Mouse (Mus musculus): ENCODE measurements around the gene Pabpn1. TPM values are rescaled to one million over a fixed set of nuclear protein-coding genes. Genes with fewer than 3 reads are reported as not detected.

Gene Pabpn1
- polyA plus RNA-seq (2012; ENCODE audit: insufficient read depth, insufficient read length, low replicate concordance, missing spikeins), result not detected in 2 replicates

GRCm38 (mm10) chr14:54892200-54892599 is at the start of gene Pabpn1:
TSS of gene Pabpn1 (plus strand) at chr14:54892500.
- no peaks in the 10 kb centered on the region for H3K4me1 ChIP-seq (ENCODE audit: control insufficient read depth, insufficient read depth, low read length)
- no peak for TF ChIP-seq CTCF (IDR thresholded peaks at IDR 0.05; ENCODE audit: insufficient read depth, low read depth, low read length)
- no peak for TF ChIP-seq POLR2A (IDR thresholded peaks at IDR 0.05; ENCODE audit: insufficient read depth, low read depth, low read length)
- 87% methylated on average over 3 of the region's 3 CpGs for WGBS
- H3K4me3 ChIP-seq (ENCODE audit: insufficient read depth, low read depth, low read length), result no peak within 1 kb of the TSS
- H3K27ac ChIP-seq (ENCODE audit: insufficient read depth, low read depth, low read length), result peak within 1 kb of the TSS; percentile 87

- H3K4me3 ChIP-seq (ENCODE audit: insufficient read depth, low read depth, low read length), result no peak overlapping the region
- TF ChIP-seq POLR2A (IDR thresholded peaks at IDR 0.05; ENCODE audit: insufficient read depth, low read depth, low read length) (no peak), CTCF (IDR thresholded peaks at IDR 0.05; ENCODE audit: insufficient read depth, low read depth, low read length) (no peak)
- H3K27ac ChIP-seq (ENCODE audit: insufficient read depth, low read depth, low read length), result no peak overlapping the region
- no peaks in the 10 kb centered on the region for H3K4me1 ChIP-seq (ENCODE audit: control insufficient read depth, insufficient read depth, low read length)
- 3% methylated on average over 4 of the region's 4 CpGs for WGBS
Measured at GRCm38 (mm10) chr14:54843461-54843860, 48.8 kb upstream of the Pabpn1 start.

GRCm38 (mm10) chr14:54855726-54856125 is 36.6 kb upstream of the Pabpn1 start:
- Histone ChIP-seq H3K4me3 (ENCODE audit: insufficient read depth, low read depth, low read length) (no peak overlapping the region), H3K4me1 (ENCODE audit: control insufficient read depth, insufficient read depth, low read length) (0 out of 2 replicates have a peak, but pooled peaks cover 4% of the 10 kb centered on the region), H3K27ac (ENCODE audit: insufficient read depth, low read depth, low read length) (no peak overlapping the region)
- TF ChIP-seq CTCF (IDR thresholded peaks at IDR 0.05; ENCODE audit: insufficient read depth, low read depth, low read length), result no peak
- TF ChIP-seq POLR2A (IDR thresholded peaks at IDR 0.05; ENCODE audit: insufficient read depth, low read depth, low read length), result no peak
- WGBS, result 93% methylated on average over 3 of the region's 3 CpGs

GRCm38 (mm10) chr14:54856703-54857102 is 35.6 kb upstream of the Pabpn1 start:
- no peak for TF ChIP-seq POLR2A (IDR thresholded peaks at IDR 0.05; ENCODE audit: insufficient read depth, low read depth, low read length)
- no peak for TF ChIP-seq CTCF (IDR thresholded peaks at IDR 0.05; ENCODE audit: insufficient read depth, low read depth, low read length)
- H3K4me3 ChIP-seq (ENCODE audit: insufficient read depth, low read depth, low read length), result no peak overlapping the region
- no peak overlapping the region for H3K27ac ChIP-seq (ENCODE audit: insufficient read depth, low read depth, low read length)
- WGBS, result 83% methylated on average over 7 of the region's 7 CpGs
- H3K4me1 ChIP-seq (ENCODE audit: control insufficient read depth, insufficient read depth, low read length), result 0 out of 2 replicates have a peak, but pooled peaks cover 4% of the 10 kb centered on the region

- WGBS, result 78% methylated on average over 9 of the region's 9 CpGs
- Histone ChIP-seq H3K4me3 (ENCODE audit: insufficient read depth, low read depth, low read length) (no peak overlapping the region), H3K4me1 (ENCODE audit: control insufficient read depth, insufficient read depth, low read length) (0 out of 2 replicates have a peak, but pooled peaks cover 4% of the 10 kb centered on the region), H3K27ac (ENCODE audit: insufficient read depth, low read depth, low read length) (no peak overlapping the region)
- no peak for TF ChIP-seq CTCF (IDR thresholded peaks at IDR 0.05; ENCODE audit: insufficient read depth, low read depth, low read length)
- TF ChIP-seq POLR2A (IDR thresholded peaks at IDR 0.05; ENCODE audit: insufficient read depth, low read depth, low read length), result no peak
Measured at GRCm38 (mm10) chr14:54857891-54858290, 34.4 kb upstream of the Pabpn1 start.

GRCm38 (mm10) chr14:54860511-54860910 is 31.8 kb upstream of the Pabpn1 start:
- no peak for TF ChIP-seq POLR2A (IDR thresholded peaks at IDR 0.05; ENCODE audit: insufficient read depth, low read depth, low read length)
- no peak for TF ChIP-seq CTCF (IDR thresholded peaks at IDR 0.05; ENCODE audit: insufficient read depth, low read depth, low read length)
- Histone ChIP-seq H3K4me1 (ENCODE audit: control insufficient read depth, insufficient read depth, low read length) (0 out of 2 replicates have a peak, but pooled peaks cover 7% of the 10 kb centered on the region), H3K27ac (ENCODE audit: insufficient read depth, low read depth, low read length) (no peak overlapping the region), H3K4me3 (ENCODE audit: insufficient read depth, low read depth, low read length) (no peak overlapping the region)
- WGBS, result 37% methylated on average over 2 of the region's 2 CpGs

- WGBS, result under 1% methylated on average over 56 of the region's 56 CpGs
- TF ChIP-seq CTCF (IDR thresholded peaks at IDR 0.05; ENCODE audit: insufficient read depth, low read depth, low read length) (no peak), POLR2A (IDR thresholded peaks at IDR 0.05; ENCODE audit: insufficient read depth, low read depth, low read length) (peak; percentile 63; the same call in 1 of the 2 replicates)
- peak overlapping the region; percentile 29; the same call in 1 of the 2 replicates for H3K27ac ChIP-seq (ENCODE audit: insufficient read depth, low read depth, low read length)
- H3K4me3 ChIP-seq (ENCODE audit: insufficient read depth, low read depth, low read length), result peak overlapping the region; percentile 73
- 0 out of 2 replicates have a peak, but pooled peaks cover 3% of the 10 kb centered on the region for H3K4me1 ChIP-seq (ENCODE audit: control insufficient read depth, insufficient read depth, low read length)
Measured at GRCm38 (mm10) chr14:54863501-54864312, 28.6 kb upstream of the Pabpn1 start.

- WGBS, result 15% methylated on average over 21 of the region's 21 CpGs
- H3K4me1 ChIP-seq (ENCODE audit: control insufficient read depth, insufficient read depth, low read length), result 0 out of 2 replicates have a peak, but pooled peaks cover 3% of the 10 kb centered on the region
- H3K4me3 ChIP-seq (ENCODE audit: insufficient read depth, low read depth, low read length), result peak overlapping the region; percentile 73
- peak overlapping the region; percentile 29; the same call in 1 of the 2 replicates for H3K27ac ChIP-seq (ENCODE audit: insufficient read depth, low read depth, low read length)
- no peak for TF ChIP-seq CTCF (IDR thresholded peaks at IDR 0.05; ENCODE audit: insufficient read depth, low read depth, low read length)
- no peak for TF ChIP-seq POLR2A (IDR thresholded peaks at IDR 0.05; ENCODE audit: insufficient read depth, low read depth, low read length)
Measured at GRCm38 (mm10) chr14:54864313-54865036, 27.8 kb upstream of the Pabpn1 start.

Measured in olfactory bulb, adult 2 months (tissue).